17 mouse cellular contexts compared by ENCODE assay signal in genomic region chr2:129306020-129306419, GRCm38 (mm10). TPM values are rescaled to one million over a fixed set of nuclear protein-coding genes. Genes with fewer than 3 reads are reported as not detected.
"Had no signal": no experiment of that assay in that cellular context is flagged by ENCODE, and none has a peak within 500 bp of the region (broad histone marks: within the 10 kb centered on the region; RNA-seq: fewer than 3 reads in every experiment).

No protein-coding gene starts in this region.

- DNase-seq: kidney, adult 2 months; kidney, postnatal 25 days; lung, adult 2 months; midbrain, embryonic 14.5 days; retina, postnatal 1 day; right cerebral cortex, postnatal 4 days; thymus, postnatal 14 days had no signal

- H3K36me3 ChIP-seq: limb, embryonic 10.5 days; midbrain, embryonic 10.5 days; neural tube, embryonic 12.5 days had no signal

- H3K4me1 ChIP-seq: limb, embryonic 10.5 days; midbrain, embryonic 10.5 days; neural tube, embryonic 12.5 days had no signal

- H3K27me3 ChIP-seq: neural tube, embryonic 12.5 days had no signal

- H3K4me3 ChIP-seq: left cerebral cortex, adult 2 months; limb, embryonic 10.5 days; midbrain, embryonic 10.5 days; neural tube, embryonic 12.5 days had no signal

- H3K9ac ChIP-seq: liver, embryonic 14.5 days; neural tube, embryonic 12.5 days had no signal

- ATAC-seq: intestine, embryonic 16.5 days; lung, postnatal 0 days had no signal

- H3K27ac ChIP-seq: left cerebral cortex, adult 2 months; limb, embryonic 10.5 days; liver, embryonic 14.5 days; macrophage; midbrain, embryonic 10.5 days; neural tube, embryonic 12.5 days; stomach, postnatal 0 days had no signal

- H3K4me2 ChIP-seq: neural tube, embryonic 12.5 days had no signal

- H3K9me3 ChIP-seq: limb, embryonic 10.5 days; midbrain, embryonic 10.5 days; neural tube, embryonic 12.5 days had no signal

RNA-seq across cellular contexts. Expression of gene Il1a, which starts 3.8 kb away (rescaled TPM):
- polyA plus RNA-seq: kidney, adult 2 months; kidney, embryonic 16.5 days; limb, embryonic 10.5 days had no signal
